Mouse (Mus musculus): ENCODE measurements around the gene Grm5.

DNA sequence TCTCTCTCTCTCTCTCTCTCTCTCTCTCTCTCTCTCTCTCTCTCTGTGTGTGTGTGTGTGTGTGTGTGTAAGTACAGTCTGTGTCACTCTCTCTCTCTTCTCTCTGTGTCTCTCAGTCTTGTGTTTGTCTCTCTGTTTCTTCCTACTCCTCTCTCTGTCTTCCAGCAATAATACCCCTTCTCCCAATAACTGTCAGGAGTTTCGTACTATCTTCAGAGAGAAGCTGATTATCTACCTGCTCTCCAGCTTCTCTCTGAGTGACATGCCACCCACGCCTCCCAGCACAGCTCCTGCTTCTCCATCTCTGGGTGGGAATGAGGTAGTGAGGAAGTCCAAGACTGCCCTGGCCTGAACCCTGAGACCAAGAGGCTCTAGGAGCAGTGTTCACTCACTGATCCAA lies at the start of gene Grm5:
- TF ChIP-seq CTCF (IDR thresholded peaks at IDR 0.05; ENCODE audit: borderline replicate concordance, insufficient read depth, low read length) = no peak
- no peak for TF ChIP-seq POLR2A (IDR thresholded peaks at IDR 0.05; ENCODE audit: low read depth, low read length)

Measured in embryonic fibroblast, embryonic 13.5 days (primary cell).